Mouse (Mus musculus) limb, embryonic 14.5 days (tissue): ENCODE data around the gene March2. TPM values are rescaled to one million over a fixed set of nuclear protein-coding genes. Genes with fewer than 3 reads are reported as not detected.

Source experiments
- ATAC-seq: fragments of 200-750 bp; cut with Nextera tagmentation; 2 replicates; pipeline ENCODE4 v1.8.0; 2017; ENCODE audit warnings: low read depth, moderate number of reproducible peaks, moderate TSS enrichment; ENCODE audit not compliant: low FRiP score
- DNase-seq: peaks from one replicate; pipeline ENCODE4 v3.0.0-alpha.2; 2015; ENCODE audit warnings: low spot score
- H3K27ac ChIP-seq: fragments of 300-500 bp; sonication (generic); replicated peaks from 2 replicates; pipeline ENCODE4 v1.5.1; 2014; ENCODE audit warnings: low read depth, mild to moderate bottlenecking, low read length, moderate library complexity, mixed read lengths
- H3K27me3 ChIP-seq: fragments of 300-500 bp; sonication (generic); 2 replicates; pipeline ENCODE4 v1.6.1; 2014; ENCODE audit warnings: low read length, mixed read lengths; ENCODE audit not compliant: control insufficient read depth, insufficient read depth
- H3K36me3 ChIP-seq: fragments of 300-500 bp; sonication (generic); 2 replicates; pipeline ENCODE4 v1.6.1; 2014; ENCODE audit warnings: mild to moderate bottlenecking, low read length, moderate library complexity, mixed read lengths; ENCODE audit not compliant: control insufficient read depth, insufficient read depth
- H3K4me1 ChIP-seq: fragments of 300-500 bp; sonication (generic); 2 replicates; pipeline ENCODE4 v1.6.1; 2014; ENCODE audit warnings: antibody characterized with exemption, low read length, mixed read lengths; ENCODE audit not compliant: control insufficient read depth, insufficient read depth
- H3K4me2 ChIP-seq: fragments of 300-500 bp; sonication (generic); replicated peaks from 2 replicates; pipeline ENCODE4 v1.6.1; 2014; ENCODE audit warnings: low read depth, mild to moderate bottlenecking, low read length, moderate library complexity; ENCODE audit not compliant: severe bottlenecking
- H3K4me3 ChIP-seq: fragments of 300-500 bp; sonication (generic); replicated peaks from 2 replicates; pipeline ENCODE4 v1.5.1; 2014; ENCODE audit warnings: low read length
- H3K9ac ChIP-seq: fragments of 300-500 bp; sonication (generic); 2 replicates; pipeline ENCODE4 v1.6.1; 2014; ENCODE audit warnings: mild to moderate bottlenecking, low read depth, low read length, moderate library complexity; ENCODE audit not compliant: severe bottlenecking
- H3K9me3 ChIP-seq: fragments of 300-500 bp; sonication (generic); 2 replicates; pipeline ENCODE4 v1.6.1; 2016; ENCODE audit warnings: low read length; ENCODE audit not compliant: control insufficient read depth
- POLR2A ChIP-seq: fragments of 200-500 bp; IDR thresholded peaks from 2 replicates; pipeline ENCODE4 v1.8.0; 2012; ENCODE audit warnings: inconsistent platforms, mild to moderate bottlenecking, moderate library complexity, borderline replicate concordance; ENCODE audit not compliant: insufficient read depth, insufficient read length; ENCODE audit errors: extremely low read depth
- WGBS: fragments of 180-500 bp; shearing (Covaris S2); extraction: QIAGEN DNeasy Blood & Tissue Kit; methylation state at CpG from one replicate; pipeline ENCODE4 v1.1.7; 2014; 5-methylcytosine and 5-hydroxymethylcytosine counted together
- polyA plus RNA-seq, 2 experiments: library from polyadenylated mRNA; depleted of rRNA in 1 of 2; stranded (reverse) in 1 of 2; unstranded in 1 of 2; fragments of >200 nt; fragmentation: Nextera tagmentation in 1 of 2; extraction: Ambion mirVana in 1 of 2; gene quantifications; 2 replicates each; pipeline versions ENCODE4 v1.2.1 to v1.2.3; 2012 to 2014

Gene March2
- polyA plus RNA-seq, 2 experiments: 42.7 to 58.1 TPM

GRCm38 (mm10) chr17:33729215-33729614, 10.7 kb upstream of the March2 start:
- TF ChIP-seq POLR2A: no peak
- 66% methylated on average over 2 of the region's 2 CpGs for WGBS
- H3K9me3 ChIP-seq: no peaks in the 10 kb centered on the region
- no peaks in the 10 kb centered on the region for H3K36me3 ChIP-seq
- no peak overlapping the region for H3K9ac ChIP-seq
- ATAC-seq: no peak
- no peak for DNase-seq
- no peak overlapping the region for H3K4me2 ChIP-seq
- H3K4me1 ChIP-seq: no peaks in the 10 kb centered on the region
- H3K4me3 ChIP-seq: no peak overlapping the region
- no peak overlapping the region for H3K27ac ChIP-seq
- no peaks in the 10 kb centered on the region for H3K27me3 ChIP-seq

- no peak for TF ChIP-seq POLR2A
- DNase-seq: no peak
- 63% methylated on average over 2 of the region's 2 CpGs for WGBS
These were observed 9.9 kb upstream of the March2 start for GRCm38 (mm10) chr17:33728396-33728795.

GRCm38 (mm10) chr17:33719736-33720378, 1.4 kb upstream of the March2 start:
- H3K36me3 ChIP-seq: no peaks in the 10 kb centered on the region
- no peaks in the 10 kb centered on the region for H3K27me3 ChIP-seq
- TF ChIP-seq POLR2A: no peak
- H3K4me2 ChIP-seq: no peak overlapping the region
- no peak for ATAC-seq
- no peaks in the 10 kb centered on the region for H3K9me3 ChIP-seq
- peaks cover 5% of the 10 kb centered on the region; the same call in 1 of the 2 replicates for H3K4me1 ChIP-seq
- no peak for DNase-seq
- H3K27ac ChIP-seq: no peak overlapping the region
- no peak overlapping the region for H3K4me3 ChIP-seq
- H3K9ac ChIP-seq: no peak overlapping the region
- whole genome bisulfite sequencing: 92% methylated on average over 7 of the region's 7 CpGs

More at GRCm38 (mm10) chr17:33728396-33728795, 9.9 kb upstream of the March2 start:
- no peak overlapping the region for H3K4me3 ChIP-seq
- no peak for ATAC-seq
- H3K9me3 ChIP-seq: no peaks in the 10 kb centered on the region
- no peak overlapping the region for H3K9ac ChIP-seq
- H3K4me1 ChIP-seq: no peaks in the 10 kb centered on the region
- no peak overlapping the region for H3K4me2 ChIP-seq
- H3K36me3 ChIP-seq: no peaks in the 10 kb centered on the region
- H3K27me3 ChIP-seq: no peaks in the 10 kb centered on the region
- H3K27ac ChIP-seq: no peak overlapping the region

GRCm38 (mm10) chr17:33718944-33719725, 665 bp upstream of the March2 start:
- H3K27ac ChIP-seq: no peak overlapping the region
- DNase-seq (no peak), ATAC-seq (no peak)
- H3K36me3 ChIP-seq: no peaks in the 10 kb centered on the region
- peak overlapping the region; percentile 79 for H3K4me2 ChIP-seq
- peaks cover 5% of the 10 kb centered on the region; the same call in 1 of the 2 replicates for H3K4me1 ChIP-seq
- H3K4me3 ChIP-seq: peak overlapping the region; percentile 86
- no peaks in the 10 kb centered on the region for H3K27me3 ChIP-seq
- WGBS: 49% methylated on average over 10 of the region's 10 CpGs
- no peak for TF ChIP-seq POLR2A
- no peaks in the 10 kb centered on the region for H3K9me3 ChIP-seq
- no peak overlapping the region for H3K9ac ChIP-seq

GRCm38 (mm10) chr17:33717982-33718381, 488 bp downstream of the March2 start:
- no peak for ATAC-seq
- H3K9me3 ChIP-seq: no peaks in the 10 kb centered on the region
- peaks cover 5% of the 10 kb centered on the region; the same call in 1 of the 2 replicates for H3K4me1 ChIP-seq
- 10% methylated on average over 8 of the region's 8 CpGs for WGBS
- peak overlapping the region; percentile 79 for H3K4me2 ChIP-seq
- H3K4me3 ChIP-seq: peak overlapping the region; percentile 86
- no peak for DNase-seq
- H3K9ac ChIP-seq: peak overlapping the region; percentile 77
- TF ChIP-seq POLR2A: no peak
- H3K36me3 ChIP-seq: no peaks in the 10 kb centered on the region; the same call in 1 of the 2 replicates
- no peak overlapping the region for H3K27ac ChIP-seq
- H3K27me3 ChIP-seq: no peaks in the 10 kb centered on the region
